Mouse (Mus musculus): Measurements from ENCODE around the gene Exoc2. TPM values are rescaled to one million over a fixed set of nuclear protein-coding genes. Genes with fewer than 3 reads are reported as not detected.

The Exoc2 gene
- polyA plus RNA-seq, 1 experiment from 2014 or later = 47.0 TPM

DNA sequence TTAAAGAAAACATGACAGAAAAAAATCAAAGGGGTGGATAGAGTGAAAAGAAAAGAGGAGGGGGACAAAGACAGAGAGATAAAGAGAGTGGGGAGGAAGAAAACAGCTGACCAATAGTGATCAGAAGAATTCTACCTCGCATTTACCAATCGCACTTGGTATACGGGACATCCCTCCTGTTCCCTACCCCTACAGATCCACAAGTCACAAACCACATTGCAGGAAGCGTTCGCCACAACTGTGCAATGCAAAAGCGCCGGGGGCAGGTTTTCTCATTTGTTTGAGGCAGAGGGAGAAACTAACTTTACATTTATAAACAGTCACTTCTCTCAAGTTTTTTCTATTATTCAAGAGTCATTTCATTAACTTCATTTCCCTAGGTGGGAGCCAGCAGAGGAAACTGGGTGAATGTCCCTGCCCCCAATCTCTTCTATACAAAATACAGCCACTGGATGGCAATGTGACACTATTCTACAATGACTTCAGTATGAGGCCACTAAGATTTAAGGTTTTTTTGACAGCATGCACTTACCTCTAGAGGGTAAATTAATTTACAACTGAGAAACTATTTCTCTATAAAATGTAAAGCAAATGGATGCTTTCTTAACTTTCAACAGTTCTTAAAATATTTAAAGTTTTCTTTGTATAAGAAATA lies 72.4 kb downstream of the Exoc2 start:
- Histone ChIP-seq H3K9ac (no peak overlapping the region), H3K4me3 (ENCODE audit: low read depth, low read length) (no peak overlapping the region), H3K27ac (ENCODE audit: low read depth) (no peak overlapping the region), H3K27me3 (ENCODE audit: insufficient read depth, low read length) (no peaks in the 10 kb centered on the region), H3K36me3 (ENCODE audit: insufficient read depth) (peaks cover 25% of the 10 kb centered on the region), H3K4me2 (no peak overlapping the region), H3K9me3 (ENCODE audit: low read depth, low read length) (no peaks in the 10 kb centered on the region), H3K4me1 (ENCODE audit: insufficient read depth) (no peaks in the 10 kb centered on the region)
- peak; percentile 65 for TF ChIP-seq CTCF (IDR thresholded peaks at IDR 0.05; ENCODE audit: low read depth)
- ATAC-seq (ENCODE audit: insufficient read depth) = no peak
- 81% methylated on average over 7 of the region's 7 CpGs for WGBS
- DNase-seq = peak; percentile 78

DNA sequence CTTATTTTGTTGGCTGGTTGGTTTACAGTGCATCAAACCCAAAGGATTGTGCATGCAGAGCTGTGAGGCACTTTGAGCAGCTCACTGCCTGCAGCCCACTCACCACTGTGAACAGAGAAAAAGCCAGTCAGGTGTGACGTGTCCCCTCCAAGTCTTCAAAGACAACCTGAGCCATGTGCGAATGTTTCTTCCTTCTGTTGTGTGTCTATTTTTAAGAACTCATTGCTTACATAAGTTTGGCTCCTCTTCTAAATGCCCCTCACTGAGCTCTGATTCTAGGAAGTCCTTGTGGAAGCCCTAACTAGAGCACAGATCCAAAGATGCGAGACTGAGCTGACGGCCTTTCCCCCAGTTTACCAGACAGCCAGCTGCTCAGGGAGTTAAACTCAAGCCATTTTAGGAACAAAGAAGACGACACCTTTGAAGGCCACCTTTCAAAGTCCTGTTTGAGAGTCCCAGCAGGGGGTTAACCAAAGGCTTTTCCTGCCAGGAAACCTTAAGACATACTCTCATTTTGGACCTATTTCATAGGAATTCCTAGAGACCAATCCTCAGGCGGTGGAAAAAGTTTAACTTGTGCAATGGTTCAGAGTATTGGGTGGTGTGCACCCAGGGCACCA lies 79.8 kb downstream of the Exoc2 start:
- no peak for TF ChIP-seq CTCF (IDR thresholded peaks at IDR 0.05; ENCODE audit: low read depth)
- Histone ChIP-seq H3K4me3 (ENCODE audit: low read depth, low read length) (no peak overlapping the region), H3K9ac (no peak overlapping the region), H3K36me3 (ENCODE audit: insufficient read depth) (peaks cover 23% of the 10 kb centered on the region; the same call in 1 of the 2 replicates), H3K27ac (ENCODE audit: low read depth) (no peak overlapping the region), H3K4me1 (ENCODE audit: insufficient read depth) (no peaks in the 10 kb centered on the region), H3K27me3 (ENCODE audit: insufficient read depth, low read length) (no peaks in the 10 kb centered on the region), H3K4me2 (no peak overlapping the region), H3K9me3 (ENCODE audit: low read depth, low read length) (no peaks in the 10 kb centered on the region; the same call in 1 of the 2 replicates)
- ATAC-seq (ENCODE audit: insufficient read depth) = no peak
- no peak for DNase-seq
- 63% methylated on average over 6 of the region's 6 CpGs for WGBS

DNA sequence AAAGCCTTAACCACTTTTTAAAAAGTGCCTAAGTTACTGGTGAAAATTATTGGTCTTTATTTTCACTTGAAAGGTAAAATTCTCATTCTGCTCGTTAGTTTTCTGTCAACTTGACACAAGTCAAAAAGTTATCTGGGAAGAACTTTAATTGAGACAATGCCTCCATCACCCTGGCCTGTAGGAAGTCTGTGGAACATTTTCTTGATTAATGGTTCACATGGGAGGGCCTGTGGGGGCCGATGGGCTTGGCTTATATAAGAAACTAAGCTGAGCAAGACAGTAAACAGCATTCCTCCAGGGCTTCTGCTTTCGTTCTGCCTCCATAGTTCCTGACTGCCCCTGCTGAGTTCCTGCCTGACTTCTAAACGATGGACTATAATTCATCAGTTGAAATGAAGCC lies 81.6 kb downstream of the Exoc2 start:
- Histone ChIP-seq H3K27ac (ENCODE audit: low read depth) (no peak overlapping the region), H3K4me2 (no peak overlapping the region), H3K4me1 (ENCODE audit: insufficient read depth) (no peaks in the 10 kb centered on the region), H3K4me3 (ENCODE audit: low read depth, low read length) (no peak overlapping the region), H3K36me3 (ENCODE audit: insufficient read depth) (peaks cover 20% of the 10 kb centered on the region; the same call in 1 of the 2 replicates), H3K9me3 (ENCODE audit: low read depth, low read length) (no peaks in the 10 kb centered on the region; the same call in 1 of the 2 replicates), H3K27me3 (ENCODE audit: insufficient read depth, low read length) (no peaks in the 10 kb centered on the region), H3K9ac (no peak overlapping the region)
- DNase-seq (no peak), ATAC-seq (ENCODE audit: insufficient read depth) (no peak)
- 61% methylated on average over 4 of the region's 4 CpGs for WGBS
- TF ChIP-seq CTCF (IDR thresholded peaks at IDR 0.05; ENCODE audit: low read depth) = no peak

DNA sequence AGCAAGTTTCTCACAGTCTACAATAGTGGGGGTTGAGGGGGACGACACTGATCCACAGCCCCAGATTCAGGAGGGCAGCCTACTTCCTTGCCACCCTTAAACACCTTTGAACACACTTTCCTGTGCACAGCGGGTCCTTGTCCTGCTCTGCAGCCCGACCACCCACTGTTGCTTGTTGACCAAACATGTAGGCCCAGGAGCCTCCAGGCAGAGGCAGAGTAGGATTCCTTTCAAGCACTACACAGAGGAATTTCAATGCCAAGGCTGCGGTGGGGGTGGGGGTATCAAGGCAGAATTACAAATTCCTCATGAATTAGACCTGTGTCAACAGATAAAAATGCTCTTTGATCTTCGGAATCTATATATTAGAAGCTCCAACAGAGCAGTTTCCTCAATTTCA lies 82.7 kb downstream of the Exoc2 start:
- TF ChIP-seq CTCF (IDR thresholded peaks at IDR 0.05; ENCODE audit: low read depth) = no peak
- no peaks in the 10 kb centered on the region; the same call in 1 of the 2 replicates for H3K9me3 ChIP-seq (ENCODE audit: low read depth, low read length)
- peaks cover 20% of the 10 kb centered on the region; the same call in 1 of the 2 replicates for H3K36me3 ChIP-seq (ENCODE audit: insufficient read depth)
- DNase-seq = no peak
- H3K27me3 ChIP-seq (ENCODE audit: insufficient read depth, low read length) = no peaks in the 10 kb centered on the region
- no peak overlapping the region for H3K4me2 ChIP-seq
- WGBS = 57% methylated on average over 5 of the region's 5 CpGs
- no peak for ATAC-seq (ENCODE audit: insufficient read depth)
- no peak overlapping the region for H3K4me3 ChIP-seq (ENCODE audit: low read depth, low read length)
- H3K4me1 ChIP-seq (ENCODE audit: insufficient read depth) = no peaks in the 10 kb centered on the region
- no peak overlapping the region for H3K27ac ChIP-seq (ENCODE audit: low read depth)
- H3K9ac ChIP-seq = no peak overlapping the region

DNA sequence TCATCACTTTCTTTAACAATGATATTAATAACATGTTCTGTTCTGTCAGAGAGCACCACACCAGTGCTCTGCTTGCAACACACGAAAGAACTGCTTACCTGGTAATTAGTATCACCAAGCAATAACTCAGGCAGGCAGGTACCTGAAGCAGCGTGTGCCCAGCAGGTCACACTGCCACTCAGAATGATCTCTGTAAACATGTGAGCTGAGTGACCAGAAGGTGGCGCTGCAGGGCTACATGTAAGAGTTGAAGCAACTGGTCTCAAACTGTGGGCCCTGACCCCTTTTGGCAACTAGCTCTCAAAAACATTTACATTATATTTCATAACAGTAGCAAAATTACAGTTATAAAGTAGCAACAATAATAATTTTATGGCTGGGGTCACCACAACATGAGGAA lies 85.4 kb downstream of the Exoc2 start:
- WGBS = 13% methylated on average over 3 of the region's 3 CpGs
- peaks cover 31% of the 10 kb centered on the region for H3K36me3 ChIP-seq (ENCODE audit: insufficient read depth)
- peak; percentile 93 for DNase-seq
- no peak overlapping the region for H3K9ac ChIP-seq
- no peak overlapping the region for H3K27ac ChIP-seq (ENCODE audit: low read depth)
- no peaks in the 10 kb centered on the region for H3K4me1 ChIP-seq (ENCODE audit: insufficient read depth)
- H3K4me2 ChIP-seq = no peak overlapping the region
- no peak overlapping the region for H3K4me3 ChIP-seq (ENCODE audit: low read depth, low read length)
- H3K27me3 ChIP-seq (ENCODE audit: insufficient read depth, low read length) = no peaks in the 10 kb centered on the region
- ATAC-seq (ENCODE audit: insufficient read depth) = peak; percentile 62; the same call in 1 of the 2 replicates
- TF ChIP-seq CTCF (IDR thresholded peaks at IDR 0.05; ENCODE audit: low read depth) = peak; percentile 90
- H3K9me3 ChIP-seq (ENCODE audit: low read depth, low read length) = no peaks in the 10 kb centered on the region; the same call in 1 of the 2 replicates

DNA sequence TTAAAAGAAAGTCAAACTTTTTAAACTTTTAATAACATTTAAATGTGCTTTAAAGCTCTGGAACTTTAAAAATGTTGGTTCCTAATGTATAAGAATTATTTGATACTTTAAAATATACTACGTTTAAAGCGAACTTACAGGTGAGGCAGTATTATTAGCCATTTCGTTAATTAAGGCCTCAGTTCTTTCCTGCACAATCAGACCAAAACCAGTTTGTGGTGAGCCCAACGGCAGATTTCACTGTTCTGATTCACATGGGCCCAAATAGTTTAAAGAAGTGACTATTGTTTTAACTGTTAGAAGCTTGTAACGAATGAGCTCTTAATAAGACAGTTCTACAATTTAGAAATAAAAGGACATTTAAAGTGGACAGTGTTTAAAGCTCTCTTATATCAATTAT lies 93.6 kb downstream of the Exoc2 start:
- H3K9me3 ChIP-seq (ENCODE audit: low read depth, low read length) = no peaks in the 10 kb centered on the region
- H3K36me3 ChIP-seq (ENCODE audit: insufficient read depth) = peaks cover 46% of the 10 kb centered on the region
- ATAC-seq (ENCODE audit: insufficient read depth) (no peak), DNase-seq (no peak)
- no peaks in the 10 kb centered on the region for H3K4me1 ChIP-seq (ENCODE audit: insufficient read depth)
- H3K4me3 ChIP-seq (ENCODE audit: low read depth, low read length) = no peak overlapping the region
- no peak overlapping the region for H3K27ac ChIP-seq (ENCODE audit: low read depth)
- 90% methylated on average over 5 of the region's 5 CpGs for WGBS
- no peak overlapping the region for H3K4me2 ChIP-seq
- H3K9ac ChIP-seq = no peak overlapping the region
- no peaks in the 10 kb centered on the region for H3K27me3 ChIP-seq (ENCODE audit: insufficient read depth, low read length)
- TF ChIP-seq CTCF (IDR thresholded peaks at IDR 0.05; ENCODE audit: low read depth) = no peak

DNA sequence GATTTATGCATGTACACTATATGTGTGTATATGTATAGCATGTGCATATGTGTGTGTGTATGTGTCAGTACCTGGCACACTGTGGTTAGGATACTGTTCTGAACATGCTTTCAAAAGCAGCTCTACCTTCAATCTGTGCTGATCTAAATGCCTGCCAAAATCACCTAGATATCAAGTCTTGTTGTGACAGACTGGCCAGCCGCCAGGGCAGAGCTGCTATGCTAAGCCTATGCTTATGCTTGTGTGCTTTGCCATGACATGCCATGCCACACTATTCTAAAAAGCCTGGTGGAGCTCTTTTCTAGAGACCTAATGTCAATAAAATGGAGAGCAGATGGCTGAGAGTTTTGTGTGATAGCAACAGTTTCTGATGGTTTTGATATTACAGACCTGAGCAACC lies 94.0 kb downstream of the Exoc2 start:
- H3K27me3 ChIP-seq (ENCODE audit: insufficient read depth, low read length) = no peaks in the 10 kb centered on the region
- DNase-seq (no peak), ATAC-seq (ENCODE audit: insufficient read depth) (no peak)
- H3K27ac ChIP-seq (ENCODE audit: low read depth) = no peak overlapping the region
- TF ChIP-seq CTCF (IDR thresholded peaks at IDR 0.05; ENCODE audit: low read depth) = no peak
- no peak overlapping the region for H3K4me2 ChIP-seq
- H3K9ac ChIP-seq = no peak overlapping the region
- WGBS = 83% methylated on average over 1 of the region's 1 CpGs
- H3K4me1 ChIP-seq (ENCODE audit: insufficient read depth) = no peaks in the 10 kb centered on the region
- peaks cover 43% of the 10 kb centered on the region for H3K36me3 ChIP-seq (ENCODE audit: insufficient read depth)
- H3K4me3 ChIP-seq (ENCODE audit: low read depth, low read length) = no peak overlapping the region
- no peaks in the 10 kb centered on the region for H3K9me3 ChIP-seq (ENCODE audit: low read depth, low read length)

Measured in lung, embryonic 14.5 days (tissue).